Mouse (Mus musculus) central nervous system, embryonic 18 days (tissue): ENCODE measurements around the gene Cdk5rap1. TPM values are rescaled to one million over a fixed set of nuclear protein-coding genes. Genes with fewer than 3 reads are reported as not detected.

Experiments
- polyA plus RNA-seq: library from polyadenylated mRNA; depleted of rRNA; stranded (reverse); fragments of >200 nt; gene quantifications from 2 replicates; pipeline ENCODE4 v1.2.3, GENCODE M21; 2012; rRNA removed

Cdk5rap1 gene
- 10.2 and 15.0 TPM in 2 replicates for polyA plus RNA-seq

DNA sequence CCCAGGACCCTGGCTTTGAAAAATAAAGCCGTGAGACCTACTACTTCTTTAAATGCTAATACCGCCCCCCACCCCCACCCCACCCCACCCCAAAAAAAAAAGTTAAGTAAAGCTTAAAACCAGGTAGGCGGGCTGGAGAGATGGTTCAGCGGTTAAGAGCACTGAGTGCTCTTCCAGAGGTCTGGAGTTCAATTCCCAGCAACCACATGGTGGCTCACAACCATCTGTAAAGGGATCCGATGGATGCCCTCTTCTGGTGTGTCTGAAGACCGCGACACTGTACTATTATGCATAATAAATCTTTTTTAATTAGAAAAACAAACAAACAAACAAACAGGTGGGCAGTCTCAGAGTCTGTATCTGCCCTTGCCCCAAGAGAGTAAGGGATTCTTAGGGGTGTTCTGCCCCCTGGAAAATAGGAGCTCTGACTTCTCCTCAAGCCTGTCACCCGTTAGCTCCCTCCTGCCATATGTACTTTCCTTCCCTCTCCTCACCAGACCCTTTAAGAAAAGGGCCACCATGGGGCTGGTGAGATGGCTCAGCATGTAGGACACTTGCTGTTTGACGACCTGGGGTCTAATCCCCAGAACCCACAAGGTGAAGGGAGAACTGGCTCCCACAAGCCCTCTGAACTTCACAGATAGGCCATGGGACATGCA lies at the start of gene Cdk5rap1:
Cdk5rap1 (minus strand) TSS at position 169 of the 659 bp plus-strand sequence.

GRCm38 (mm10) chr2:154407643-154408445 lies 35.0 kb upstream of the Cdk5rap1 start, which contains the start of gene Snta1:
Gene Snta1 (minus strand): TSS chr2:154408099.

GRCm38 (mm10) chr2:154306927-154307326 lies 65.9 kb downstream of the Cdk5rap1 start, which contains the start of gene Bpifb9b:
Gene Bpifb9b (plus strand): TSS chr2:154307227.

Other genes with a start within 250 kb of the Cdk5rap1 start
- gene Bpifa3, start 242.7 kb downstream of the Cdk5rap1 start, polyA plus RNA-seq: not detected in 2 replicates
- 0.11 and 1.3 TPM in 2 replicates for gene Bpifa1, start 230.1 kb downstream of the Cdk5rap1 start, polyA plus RNA-seq
- gene Bpifa5, start 210.4 kb downstream of the Cdk5rap1 start, polyA plus RNA-seq: not detected in 2 replicates
- 0.32 and 0.39 TPM in 2 replicates for gene Bpifb1, start 182.2 kb downstream of the Cdk5rap1 start, polyA plus RNA-seq
- gene Bpifb5, start 149.3 kb downstream of the Cdk5rap1 start, polyA plus RNA-seq: 0.16 and 0.23 TPM in 2 replicates
- gene Bpifb9a, start 115.2 kb downstream of the Cdk5rap1 start, polyA plus RNA-seq: 0.35 TPM in 1 of 2 replicates, not detected in the other
- gene Bpifb9b, start 65.8 kb downstream of the Cdk5rap1 start, polyA plus RNA-seq: 0.13 TPM in 1 of 2 replicates, not detected in the other
- 16.4 and 17.5 TPM in 2 replicates for gene Snta1, start 35.1 kb upstream of the Cdk5rap1 start, polyA plus RNA-seq
- gene Cbfa2t2, start 63.5 kb upstream of the Cdk5rap1 start, polyA plus RNA-seq: 34.5 and 35.3 TPM in 2 replicates
- gene 1700003F12Rik, start 174.1 kb upstream of the Cdk5rap1 start, polyA plus RNA-seq: 1.4 and 1.5 TPM in 2 replicates
- 0.08 and 0.18 TPM in 2 replicates for gene Actl10, start 178.8 kb upstream of the Cdk5rap1 start, polyA plus RNA-seq
- 15.2 and 18.6 TPM in 2 replicates for gene Necab3, start 185.9 kb upstream of the Cdk5rap1 start, polyA plus RNA-seq
- gene E2f1, start 196.9 kb upstream of the Cdk5rap1 start, polyA plus RNA-seq: 7.7 and 7.9 TPM in 2 replicates
- gene Pxmp4, start 230.7 kb upstream of the Cdk5rap1 start, polyA plus RNA-seq: 12.8 and 13.0 TPM in 2 replicates
- gene Zfp341, start 240.3 kb upstream of the Cdk5rap1 start, polyA plus RNA-seq: 16.1 and 18.0 TPM in 2 replicates
- gene 4930519P11Rik, start 240.4 kb upstream of the Cdk5rap1 start, polyA plus RNA-seq: 0.19 and 0.41 TPM in 2 replicates